Mouse (Mus musculus) T-cell, adult 2 months (primary cell): ENCODE results near the gene Socs1.

Experiments
- DNase-seq: peaks from one replicate; pipeline ENCODE4 v3.0.0; 2022; ENCODE audit warnings: low spot score

Gene Socs1

DNA sequence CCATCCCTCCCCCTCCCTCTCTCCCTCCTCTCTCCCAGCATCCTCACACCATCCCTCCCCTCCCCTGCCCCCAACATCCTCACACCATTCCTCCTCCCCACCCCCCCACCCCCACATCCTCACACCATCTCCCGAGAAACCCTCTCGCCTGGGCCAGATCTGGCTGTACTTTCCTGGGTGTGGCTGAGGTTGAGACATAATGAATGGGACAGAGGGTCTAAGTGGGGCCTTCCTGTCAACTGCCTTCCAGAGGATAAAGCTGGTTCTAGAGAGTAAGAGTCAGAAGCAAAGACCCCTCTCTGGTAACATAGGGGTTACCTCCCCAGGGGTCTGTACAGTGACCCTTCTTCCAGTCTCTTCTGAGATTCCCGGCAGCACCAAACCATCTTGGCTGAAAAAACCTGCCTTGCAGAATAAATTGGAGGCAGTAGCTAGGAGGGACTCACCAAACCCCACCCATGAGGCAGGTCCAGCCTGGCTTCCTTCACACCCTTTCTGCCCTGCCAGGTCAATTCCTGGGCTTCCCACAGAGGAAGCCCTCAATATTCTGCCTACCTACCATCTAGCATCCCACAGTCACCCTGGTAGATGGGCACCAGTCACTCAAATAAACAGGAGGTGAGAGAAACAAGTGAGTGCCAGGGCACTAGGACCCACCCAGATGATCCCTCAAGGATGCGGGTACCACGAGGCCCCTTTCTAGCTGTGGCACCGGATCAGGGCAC lies 21.6 kb downstream of the Socs1 start:
- DNase-seq: no peak

DNA sequence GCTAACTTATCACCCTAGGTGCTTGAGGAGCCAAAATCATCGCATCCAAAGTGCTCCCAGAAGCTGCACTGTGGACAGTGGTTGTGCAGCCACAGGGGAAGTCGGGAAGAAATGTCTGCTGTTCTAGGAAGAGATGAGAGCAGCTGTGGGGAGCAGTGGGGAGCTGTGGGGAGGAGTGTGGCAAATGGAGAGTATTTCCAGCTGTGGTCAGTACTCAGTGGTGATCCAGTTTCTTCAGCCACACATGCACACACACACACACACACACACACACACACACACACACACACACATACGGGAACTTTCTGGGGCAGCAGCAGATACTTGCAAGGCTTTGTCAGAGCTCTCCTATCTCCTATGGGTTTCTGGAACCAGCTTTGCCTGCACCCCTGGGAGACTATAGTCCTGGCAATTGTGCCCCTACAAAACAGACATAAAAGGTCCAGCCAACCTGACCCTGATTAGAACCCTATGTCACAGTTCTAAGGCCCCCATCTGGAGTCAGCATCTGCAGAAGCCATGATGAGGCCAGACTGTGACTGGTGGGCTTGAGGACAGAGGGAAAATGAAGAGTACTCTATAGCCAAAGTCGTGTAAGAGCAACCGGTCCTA lies 22.7 kb downstream of the Socs1 start:
- DNase-seq: no peak

DNA sequence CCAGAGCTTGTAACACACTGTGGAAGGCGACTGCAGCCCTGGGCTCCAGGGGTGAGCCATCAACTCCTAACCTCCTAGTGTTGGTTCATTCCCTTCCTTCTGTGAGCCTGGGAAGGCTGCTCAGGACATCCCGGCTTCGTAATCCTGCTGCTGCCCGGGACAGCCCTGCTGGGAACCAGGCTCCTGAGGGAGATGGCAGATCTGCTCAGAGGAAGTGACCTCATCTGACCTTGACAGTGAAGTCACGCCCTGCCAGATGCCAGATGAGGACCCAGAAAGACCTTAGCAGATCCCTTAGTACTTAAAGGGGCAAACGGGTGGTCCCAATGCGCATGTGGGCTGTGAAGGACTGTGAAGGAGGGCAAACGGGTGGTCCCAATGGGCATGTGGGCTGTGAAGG lies 24.2 kb downstream of the Socs1 start:
- DNase-seq: no peak

DNA sequence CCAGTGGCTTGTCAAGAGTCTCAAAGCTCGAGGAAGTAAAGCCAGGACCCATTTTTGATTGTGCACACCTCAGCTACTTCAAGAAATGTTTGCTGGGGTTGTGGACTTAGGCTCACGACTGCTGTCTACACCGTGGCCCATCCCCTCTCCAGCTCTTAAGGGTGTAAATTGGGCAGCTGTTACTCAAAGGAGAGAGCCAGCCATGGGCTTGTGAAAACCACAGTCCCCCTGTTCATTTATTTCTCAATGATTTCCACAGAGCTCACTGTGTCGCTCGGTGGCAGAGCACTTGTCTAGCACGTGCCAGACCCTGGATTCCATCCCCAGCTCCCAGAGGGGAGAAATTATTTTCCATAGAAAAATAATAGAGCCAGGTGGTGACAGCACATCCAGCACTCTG lies 29.2 kb downstream of the Socs1 start:
- DNase-seq: no peak

DNA sequence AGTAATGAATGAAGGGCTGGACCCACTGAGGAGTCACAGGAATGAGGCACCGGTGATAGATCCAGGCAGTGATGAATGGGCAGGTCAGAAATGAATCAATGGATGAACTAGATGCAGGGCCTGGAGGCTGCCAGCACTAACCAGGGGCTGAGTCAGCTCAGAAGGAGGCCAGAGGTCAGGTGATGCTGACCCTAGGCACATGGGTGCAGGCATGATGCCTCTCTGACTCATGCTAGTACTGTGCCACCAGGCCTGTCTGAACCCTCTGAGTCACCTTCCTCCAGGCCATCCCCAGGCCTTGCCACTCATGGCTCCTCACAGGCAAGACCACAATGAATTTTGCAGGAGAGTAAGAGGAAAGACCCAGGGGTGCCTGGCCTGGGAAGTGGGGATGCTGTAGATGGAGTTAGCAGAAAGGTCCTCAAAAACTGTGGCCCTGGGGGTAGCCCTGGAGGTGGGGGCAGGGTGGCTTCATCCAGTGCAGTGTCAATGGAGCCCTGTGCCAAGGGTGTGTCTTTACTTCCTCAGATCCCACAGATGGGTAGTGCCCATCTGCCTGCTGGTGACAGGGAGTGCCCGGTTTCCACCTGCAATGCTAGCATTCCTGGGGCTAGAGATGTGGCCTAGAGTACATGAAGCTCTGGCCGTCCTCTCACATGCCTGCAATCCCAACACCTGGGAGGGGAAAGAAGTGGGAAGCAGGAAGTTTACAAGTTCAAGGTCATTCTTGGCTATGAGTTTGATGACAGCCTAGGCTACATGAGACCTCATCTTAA lies 30.6 kb downstream of the Socs1 start:
- DNase-seq: no peak

DNA sequence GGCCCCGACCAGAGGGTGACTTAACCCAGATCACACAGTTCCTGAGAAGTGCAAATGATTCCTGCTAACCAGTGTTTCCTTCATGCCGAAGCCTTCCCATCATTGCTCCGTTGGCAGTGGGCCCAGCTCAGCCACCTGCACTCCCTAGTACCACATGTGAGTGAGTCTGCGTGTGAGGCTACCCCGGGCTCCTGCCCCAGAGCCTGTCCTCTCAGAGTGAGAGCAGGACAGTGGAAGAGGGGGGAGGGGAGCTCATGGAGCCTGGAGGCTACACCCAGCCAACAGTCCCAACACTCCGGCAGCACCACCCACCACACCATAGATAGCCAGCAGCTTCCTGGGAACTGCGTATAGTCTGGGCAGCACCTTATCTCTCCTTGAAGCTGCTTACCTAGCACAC lies 35.5 kb downstream of the Socs1 start:
- DNase-seq: no peak

DNA sequence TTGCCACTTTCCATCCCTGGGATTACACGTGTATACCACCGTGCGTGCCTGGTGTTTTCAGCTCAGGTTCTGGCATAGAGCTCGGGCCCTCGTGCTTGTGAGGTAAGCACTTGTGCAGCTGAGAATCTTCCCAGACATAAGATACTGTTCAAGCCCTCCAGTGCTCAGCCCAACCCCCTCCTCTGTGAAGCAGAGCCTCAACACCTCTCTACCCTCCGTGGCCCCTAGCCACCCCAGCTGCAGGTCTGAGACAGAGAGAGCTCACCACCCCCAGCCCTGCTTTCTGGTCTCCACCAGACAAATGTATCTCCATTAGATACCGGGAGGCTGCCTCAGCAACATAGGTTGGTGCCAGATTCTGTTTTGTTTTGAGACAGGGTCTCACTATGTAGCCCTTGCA lies 36.1 kb downstream of the Socs1 start:
- DNase-seq: no peak

DNA sequence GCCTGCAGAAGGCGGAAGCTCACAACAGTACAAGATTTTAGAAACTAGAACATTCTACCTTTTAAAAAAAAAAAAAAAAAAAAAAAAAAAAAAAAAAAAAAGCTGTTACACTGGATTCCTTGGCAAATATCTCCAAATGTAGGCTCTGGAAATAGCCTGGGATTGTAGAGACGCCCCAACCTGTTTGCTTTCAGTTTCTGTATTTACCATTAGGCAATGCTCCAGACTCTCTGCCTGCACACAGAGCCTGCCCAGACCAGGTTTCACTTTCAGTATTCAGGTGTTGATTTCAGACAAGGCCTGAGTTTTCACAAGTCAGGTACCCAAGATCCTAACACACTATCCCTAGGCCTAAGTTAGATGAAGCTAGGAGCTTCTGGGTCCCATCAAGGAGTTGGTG lies 44.3 kb downstream of the Socs1 start:
- DNase-seq: peak; percentile 62

DNA sequence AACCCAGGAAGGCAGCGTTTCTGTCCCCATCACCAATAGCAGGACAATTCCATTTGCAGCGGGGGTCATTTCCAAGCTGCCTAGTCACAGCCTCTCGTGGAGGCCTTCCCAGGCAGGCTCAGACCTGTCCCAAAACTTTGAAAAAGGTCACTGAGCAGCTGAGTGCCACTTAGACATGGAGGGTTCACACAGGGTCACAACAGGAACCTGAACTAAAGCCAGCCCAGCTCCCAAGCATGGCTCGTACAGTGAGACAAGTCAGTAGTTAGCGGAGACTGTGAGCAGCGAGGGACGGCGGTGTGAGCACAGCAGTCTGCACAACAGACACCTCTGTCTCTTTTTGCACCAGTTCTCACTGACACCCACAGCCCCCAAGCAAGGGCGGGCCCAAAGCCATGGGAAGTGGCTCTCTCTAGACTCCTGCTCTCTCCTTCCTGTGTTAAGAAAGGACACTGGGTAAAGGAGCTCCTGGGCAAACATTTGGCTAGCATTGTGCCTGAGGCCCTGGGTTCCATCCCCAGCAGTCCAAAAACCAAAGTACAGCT lies 45.4 kb downstream of the Socs1 start:
- DNase-seq: no peak

DNA sequence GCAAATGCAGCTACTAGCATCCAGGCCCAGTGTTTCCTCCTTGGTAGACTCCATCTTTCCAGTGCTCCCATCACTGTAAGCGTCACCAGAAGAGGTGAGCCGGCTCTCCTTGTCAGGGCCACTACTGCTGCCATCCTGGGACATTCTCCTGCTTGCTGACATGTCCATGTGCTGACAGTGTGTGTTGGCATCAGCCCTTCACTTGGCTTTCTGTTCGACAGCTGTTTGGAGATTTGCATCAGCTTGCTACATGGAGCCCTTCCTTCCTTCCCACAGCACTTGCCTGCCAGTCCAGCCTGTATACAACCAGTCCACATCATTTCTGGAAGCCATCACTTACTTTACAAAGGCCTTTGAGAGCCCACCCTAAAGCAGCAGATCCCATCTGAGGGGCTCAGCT lies 46.5 kb downstream of the Socs1 start:
- DNase-seq: no peak

DNA sequence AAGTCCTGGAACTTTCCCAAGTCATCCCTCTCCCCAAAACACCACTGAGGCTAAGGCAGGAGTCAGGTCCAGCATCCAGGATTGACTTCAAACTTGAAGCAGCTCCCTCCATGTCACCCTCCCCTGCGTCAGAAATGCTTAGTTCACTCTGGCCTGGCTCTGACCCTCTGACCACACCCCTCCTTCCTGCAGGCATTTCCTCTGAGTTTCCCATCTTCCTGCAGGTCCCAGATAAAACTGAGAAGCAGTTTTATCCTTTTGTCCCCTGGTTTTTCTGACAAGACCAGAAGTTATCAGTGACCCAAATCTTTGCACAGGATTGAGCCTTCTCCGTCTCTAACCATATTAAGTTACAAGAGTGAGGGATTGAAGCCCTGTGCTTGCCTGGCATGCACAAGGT lies 47.8 kb downstream of the Socs1 start:
- no peak for DNase-seq

DNA sequence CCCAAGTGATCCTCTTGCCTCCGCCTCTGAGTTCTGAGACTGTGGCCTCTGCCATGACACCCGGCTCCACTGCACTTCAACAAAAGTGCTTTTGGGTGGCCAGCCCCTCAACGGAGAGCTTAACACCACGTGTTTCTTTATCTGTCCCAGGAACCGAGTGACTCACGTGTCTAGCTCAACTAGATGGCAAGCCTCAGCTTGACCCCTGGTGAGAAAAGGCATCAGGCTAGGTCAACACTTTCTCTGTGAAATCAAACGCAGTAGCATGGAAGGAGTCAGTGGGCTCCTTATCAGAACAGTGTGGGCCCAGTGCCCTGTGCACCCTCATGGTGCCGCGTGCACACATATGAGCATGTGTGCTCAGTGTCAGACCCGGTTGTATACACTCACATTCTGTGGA lies 49.0 kb downstream of the Socs1 start:
- DNase-seq: no peak

DNA sequence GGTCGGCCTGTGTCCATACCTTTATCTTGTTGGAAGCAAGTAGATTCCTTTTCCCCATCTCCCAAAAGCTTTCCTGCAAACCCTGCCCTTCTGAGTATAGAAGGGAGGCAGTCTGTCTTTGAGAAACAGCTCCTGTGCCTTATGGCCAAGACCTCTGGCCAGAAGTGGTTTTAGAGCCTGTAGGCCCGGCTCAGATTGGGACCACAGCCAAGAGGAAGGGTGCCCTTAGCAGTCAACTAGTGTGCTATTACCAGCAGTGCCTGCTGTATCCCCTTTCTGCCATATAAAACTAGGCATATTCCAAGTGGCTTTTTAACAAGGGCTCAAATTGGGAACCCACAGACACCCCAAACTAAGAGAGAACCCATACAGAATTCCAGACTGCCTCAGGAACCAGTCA lies 49.6 kb downstream of the Socs1 start:
- no peak for DNase-seq

DNA sequence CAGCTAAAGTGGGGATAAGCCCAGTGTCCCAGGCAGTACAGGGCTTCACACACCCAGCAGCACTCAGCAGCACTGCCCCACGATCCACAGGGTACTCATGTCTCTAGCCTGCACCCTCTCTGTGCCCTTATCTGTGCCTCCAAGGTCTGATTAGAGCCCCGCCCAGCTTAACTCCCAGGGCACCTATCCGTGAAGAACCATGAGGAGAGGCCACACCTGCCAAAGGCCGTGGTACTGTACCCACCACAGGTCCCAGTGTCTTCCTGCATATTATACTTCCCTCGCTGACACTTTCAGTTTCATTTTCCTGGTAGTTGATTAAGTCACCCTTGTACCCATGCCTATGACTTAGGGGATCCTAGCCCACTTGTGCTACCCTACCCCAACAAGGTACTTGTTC lies 52.9 kb downstream of the Socs1 start:
- peak; percentile 62 for DNase-seq
